Mouse (Mus musculus): ENCODE data around the gene Bmper.
A peak's percentile ranks its signal among the peaks of the same experiment; 100 is the strongest.

Gene Bmper

GRCm38 (mm10) chr9:23236635-23237279 lies 13.9 kb downstream of the Bmper start:
- DNase-seq = no peak

- DNase-seq = no peak
Measured at GRCm38 (mm10) chr9:23239011-23239410, 16.1 kb downstream of the Bmper start.

- DNase-seq = peak; percentile 45
Measured at GRCm38 (mm10) chr9:23242911-23243310, 20.0 kb downstream of the Bmper start.

GRCm38 (mm10) chr9:23243869-23244268 lies 21.0 kb downstream of the Bmper start:
- no peak for DNase-seq

GRCm38 (mm10) chr9:23246389-23246788 lies 23.5 kb downstream of the Bmper start:
- no peak for DNase-seq

GRCm38 (mm10) chr9:23250026-23250425 lies 27.1 kb downstream of the Bmper start:
- DNase-seq = peak; percentile 80

- no peak for DNase-seq
Measured at GRCm38 (mm10) chr9:23251001-23251400, 28.1 kb downstream of the Bmper start.

- no peak for DNase-seq
Measured at GRCm38 (mm10) chr9:23253624-23254023, 30.7 kb downstream of the Bmper start.

GRCm38 (mm10) chr9:23254237-23255214 lies 31.6 kb downstream of the Bmper start:
- peak; percentile 38 for DNase-seq

- DNase-seq = no peak
Measured at GRCm38 (mm10) chr9:23255841-23256240, 33.0 kb downstream of the Bmper start.

- no peak for DNase-seq
Measured at GRCm38 (mm10) chr9:23256576-23256975, 33.7 kb downstream of the Bmper start.

GRCm38 (mm10) chr9:23261834-23262233 lies 39.0 kb downstream of the Bmper start:
- DNase-seq = no peak

- DNase-seq = no peak
Measured at GRCm38 (mm10) chr9:23262851-23263250, 40.0 kb downstream of the Bmper start.

GRCm38 (mm10) chr9:23264471-23264870 lies 41.6 kb downstream of the Bmper start:
- no peak for DNase-seq

- DNase-seq = no peak
Measured at GRCm38 (mm10) chr9:23268609-23269008, 45.7 kb downstream of the Bmper start.

- no peak for DNase-seq
Measured at GRCm38 (mm10) chr9:23269087-23269486, 46.2 kb downstream of the Bmper start.

- DNase-seq = no peak
Measured at GRCm38 (mm10) chr9:23276244-23276643, 53.4 kb downstream of the Bmper start.

- DNase-seq = no peak
Measured at GRCm38 (mm10) chr9:23284940-23285460, 62.1 kb downstream of the Bmper start.

- no peak for DNase-seq
Measured at GRCm38 (mm10) chr9:23293574-23293973, 70.7 kb downstream of the Bmper start.

- no peak for DNase-seq
Measured at GRCm38 (mm10) chr9:23295569-23295968, 72.7 kb downstream of the Bmper start.

GRCm38 (mm10) chr9:23297491-23298170 lies 74.8 kb downstream of the Bmper start:
- DNase-seq = no peak

- no peak for DNase-seq
Measured at GRCm38 (mm10) chr9:23300376-23300775, 77.5 kb downstream of the Bmper start.

- no peak for DNase-seq
Measured at GRCm38 (mm10) chr9:23305681-23306080, 82.8 kb downstream of the Bmper start.
